Mouse (Mus musculus) kidney, adult 2 months (tissue): Measurements from ENCODE around the gene Fhod1.

Source experiments
- CTCF ChIP-seq: fragments of 200-500 bp; conservative IDR thresholded peaks from 2 replicates; pipeline ENCODE4 v1.5.1; 2011; ENCODE audit warnings: low read depth, mild to moderate bottlenecking, control low read depth, low read length, moderate library complexity, mixed read lengths; ENCODE audit not compliant: insufficient read depth, insufficient read length
- POLR2A ChIP-seq: fragments of 200-500 bp; IDR thresholded peaks from one replicate; pipeline ENCODE4 v1.6.1; 2011; ENCODE audit warnings: low read depth, low read length, control low read depth

DNA sequence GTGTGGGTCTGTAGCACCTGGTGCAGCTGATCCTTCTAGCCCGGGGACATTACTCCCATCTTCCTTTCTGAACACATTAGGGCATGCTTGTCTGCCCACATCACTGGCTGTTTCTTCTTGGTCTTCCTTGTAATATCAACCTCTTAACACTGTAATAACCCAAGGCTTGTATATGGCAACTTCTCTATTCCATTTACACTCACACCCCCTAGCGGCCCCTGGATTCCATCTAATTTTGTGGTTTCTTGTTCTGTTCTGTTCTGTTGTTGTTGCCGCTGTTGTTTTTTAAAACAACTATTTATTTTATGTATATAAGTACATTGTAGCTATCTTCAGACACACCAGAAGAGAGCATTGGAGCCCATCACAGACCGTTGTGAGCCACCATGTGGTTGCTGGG lies 60.8 kb downstream of the Fhod1 start:
- TF ChIP-seq POLR2A, result no peak
- no peak for TF ChIP-seq CTCF
